Mouse (Mus musculus): ENCODE results near the gene Mgat4a.

Gene Mgat4a

DNA sequence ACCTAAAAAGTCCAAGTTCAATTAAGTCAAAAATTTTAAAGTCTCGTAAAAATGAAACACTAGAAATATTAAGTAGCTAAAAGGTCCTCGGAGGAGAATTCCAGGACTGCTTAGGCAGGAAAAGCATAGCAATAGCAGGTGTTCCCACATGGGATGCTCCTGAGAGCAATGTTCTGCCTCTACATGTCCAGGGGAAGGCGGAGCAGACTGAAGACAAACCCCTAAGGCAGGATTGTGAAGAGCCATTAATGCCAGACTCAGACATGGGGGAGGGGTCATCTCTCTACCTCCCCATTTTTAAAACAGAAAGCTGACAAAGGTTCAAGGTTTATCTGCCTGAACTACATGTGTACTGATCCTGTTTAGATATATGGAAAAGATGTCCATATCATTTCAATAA lies 45.7 kb downstream of the Mgat4a start:
- no peak for DNase-seq (ENCODE audit: low spot score in 2 of 2)

DNA sequence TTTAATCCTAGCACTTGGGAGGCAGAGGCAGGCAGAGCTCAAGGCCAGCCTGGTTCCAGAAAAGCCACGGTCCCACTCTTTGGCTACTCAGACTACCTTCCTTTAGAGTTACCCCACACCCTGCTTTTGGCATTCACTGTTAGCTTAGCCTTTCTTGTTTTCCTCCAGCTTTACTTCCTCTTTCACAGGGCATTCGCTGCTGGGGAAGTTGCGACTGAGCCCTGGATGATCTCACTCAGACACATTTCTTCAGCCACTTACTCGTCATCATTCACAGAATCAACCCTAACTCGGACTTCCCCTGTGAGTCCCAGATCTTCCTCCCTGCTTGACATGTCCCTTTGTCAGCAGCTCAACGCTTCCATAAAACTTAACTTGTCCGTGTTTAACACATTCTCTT lies 49.1 kb downstream of the Mgat4a start:
- peak in 1 of 2 experiments; percentile 40 for DNase-seq (ENCODE audit: low spot score in 2 of 2)

DNA sequence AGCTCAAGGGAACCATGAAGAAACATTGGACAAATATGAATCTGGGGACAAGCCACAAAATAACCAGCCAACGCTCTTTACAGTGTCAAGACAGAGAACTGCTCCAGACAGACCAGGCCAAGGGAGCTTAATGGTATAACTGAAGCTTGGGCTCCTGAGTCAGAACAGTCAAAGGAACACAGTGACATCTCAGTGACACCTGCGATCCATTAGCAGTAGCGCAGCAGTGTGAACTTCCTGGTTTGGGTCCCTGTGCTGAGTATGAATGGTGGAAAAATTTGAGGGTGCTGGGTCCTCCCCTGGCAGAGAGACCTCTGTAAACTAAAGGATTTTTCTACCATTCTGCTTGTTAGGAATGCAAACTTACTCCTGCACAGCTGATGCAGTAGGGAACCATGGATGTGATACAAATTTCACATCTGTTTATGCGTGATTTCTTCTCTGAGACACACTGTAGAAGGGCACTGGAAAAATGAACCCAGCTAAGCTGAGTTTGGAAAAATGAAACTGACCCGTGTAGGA lies 50.1 kb downstream of the Mgat4a start:
- DNase-seq (ENCODE audit: low spot score in 2 of 2) = no peak

DNA sequence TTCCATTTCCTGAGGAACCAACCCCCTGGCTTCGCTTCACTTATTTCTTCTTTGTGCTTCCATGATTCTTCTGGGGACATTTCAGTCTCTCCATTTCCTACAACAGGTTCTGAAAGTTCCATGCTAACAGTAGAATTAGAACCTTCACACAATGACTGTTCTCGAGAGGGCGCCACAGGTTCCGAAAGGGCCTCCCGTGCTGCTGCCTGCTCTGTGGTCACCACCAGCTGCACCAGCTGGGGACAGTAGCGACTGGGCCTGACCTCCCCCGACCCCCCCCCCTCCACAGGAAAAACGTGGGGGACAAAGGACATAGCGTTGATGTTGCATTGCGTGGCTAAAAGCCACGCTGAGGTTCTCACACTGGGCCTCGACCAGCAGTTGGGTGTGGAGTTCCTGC lies 52.3 kb downstream of the Mgat4a start:
- no peak for DNase-seq (ENCODE audit: low spot score in 2 of 2)

DNA sequence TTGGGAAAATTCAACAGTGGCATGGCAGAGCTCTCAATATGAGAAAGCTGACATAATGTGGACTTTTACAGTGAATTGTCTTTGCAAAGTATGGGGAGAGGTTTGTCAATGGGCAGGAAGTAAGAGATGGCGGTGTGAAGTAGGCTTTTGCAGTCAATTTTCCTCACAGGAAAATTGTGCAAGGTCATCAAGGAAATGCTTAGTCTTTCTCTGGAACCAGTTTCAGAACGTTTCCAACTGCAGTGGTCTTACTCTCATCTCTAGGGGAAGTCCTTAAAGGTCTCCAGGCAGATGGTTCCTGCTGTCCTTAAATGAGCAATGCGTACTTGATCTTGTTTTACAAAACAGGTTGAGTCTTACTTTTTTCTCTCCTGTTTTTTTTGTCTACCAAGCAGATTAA lies 53.8 kb downstream of the Mgat4a start:
- no peak for DNase-seq (ENCODE audit: low spot score in 2 of 2)

DNA sequence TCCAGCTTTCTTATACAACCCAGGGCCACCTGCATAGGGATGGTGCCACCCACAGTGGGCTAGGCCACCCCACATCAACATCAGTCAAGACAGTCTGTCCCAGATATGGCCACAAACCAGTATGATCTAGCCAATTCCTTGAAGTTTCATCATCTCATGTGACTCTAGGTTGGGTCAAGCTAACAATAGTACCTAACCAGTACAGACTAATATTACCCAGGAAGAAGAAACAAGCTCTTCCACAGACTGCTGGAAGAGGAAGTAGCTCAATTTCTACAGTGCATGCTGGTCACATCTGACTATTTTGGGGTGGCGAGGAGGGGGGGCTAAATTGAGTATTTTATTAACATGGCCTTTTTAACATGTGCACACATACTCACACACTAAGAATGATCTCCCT lies 54.4 kb downstream of the Mgat4a start:
- no peak for DNase-seq (ENCODE audit: low spot score in 2 of 2)

DNA sequence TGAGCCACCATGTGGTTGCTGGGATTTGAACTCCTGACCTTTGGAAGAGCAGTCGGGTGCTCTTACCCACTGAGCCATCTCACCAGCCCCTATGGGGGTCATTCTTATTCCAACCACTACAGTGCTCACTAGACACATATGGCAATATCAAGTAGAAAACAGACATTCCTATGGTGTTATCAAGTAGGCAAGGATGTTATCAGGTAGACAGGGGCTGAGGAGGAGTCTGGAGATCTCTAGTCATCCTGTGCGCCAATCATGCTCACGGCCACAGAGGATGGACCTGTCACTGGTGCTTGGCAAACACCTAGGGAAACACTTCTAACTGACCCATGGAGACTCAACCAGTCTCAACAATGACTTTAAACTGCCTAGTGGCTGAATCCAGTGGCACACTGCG lies 56.2 kb downstream of the Mgat4a start:
- no peak for DNase-seq (ENCODE audit: low spot score in 2 of 2)

DNA sequence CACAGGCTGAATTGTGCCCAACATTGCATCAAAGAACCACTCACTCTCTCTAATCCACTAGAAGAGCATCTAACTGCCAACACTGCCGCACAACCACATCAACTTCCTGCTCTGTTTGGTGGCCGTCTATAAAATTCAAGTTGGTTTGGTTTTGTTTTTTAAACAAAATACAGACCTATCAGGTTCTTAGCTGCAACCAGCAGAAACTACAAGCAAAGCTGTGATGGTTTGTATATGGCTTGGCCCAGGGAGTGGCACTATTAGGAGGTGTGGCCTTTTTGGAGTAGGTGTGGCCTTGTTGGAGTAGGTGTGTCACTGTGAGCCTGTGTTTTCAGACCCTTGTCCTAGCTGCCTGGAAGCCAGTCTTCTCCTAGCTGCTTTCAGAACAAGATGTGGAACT lies 59.5 kb downstream of the Mgat4a start:
- no peak for DNase-seq (ENCODE audit: low spot score in 2 of 2)

DNA sequence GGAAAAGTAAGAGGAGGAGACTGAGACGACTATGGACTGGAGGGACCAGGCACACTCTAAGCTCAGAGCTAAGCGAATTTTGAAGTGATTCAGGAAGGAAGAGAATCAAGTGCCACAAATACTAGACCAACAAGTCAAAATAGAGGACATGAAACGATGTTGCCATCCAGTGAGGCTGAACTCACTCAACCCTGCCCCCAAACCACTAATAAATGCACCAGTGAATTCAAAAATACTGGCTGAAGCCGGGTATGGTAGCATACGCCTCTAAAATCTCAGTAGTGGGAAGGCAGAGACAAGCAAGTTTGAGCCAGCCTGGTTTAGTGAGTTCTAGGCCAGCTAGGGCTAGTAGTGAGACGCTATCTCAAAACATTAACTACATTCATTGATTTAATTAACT lies 60.1 kb downstream of the Mgat4a start:
- no peak for DNase-seq (ENCODE audit: low spot score in 2 of 2)

DNA sequence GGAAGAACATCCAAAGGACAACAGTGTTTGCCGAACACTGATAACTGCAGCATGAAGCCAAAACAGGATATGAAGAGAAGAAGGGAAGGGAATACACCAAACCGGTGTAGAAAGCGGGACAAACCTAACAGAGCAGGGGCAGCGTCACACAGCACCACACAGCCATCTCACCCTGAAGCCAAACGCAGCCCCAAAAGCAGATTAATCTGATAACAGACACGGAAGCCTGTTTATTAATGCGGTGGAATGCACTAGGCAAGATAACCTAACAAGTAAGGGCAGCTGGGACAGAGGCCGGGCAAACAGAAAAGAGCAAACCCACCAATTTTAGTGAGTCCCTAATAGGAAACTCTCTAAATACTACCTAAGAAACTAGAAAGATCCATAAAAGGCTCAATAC lies 61.1 kb downstream of the Mgat4a start:
- no peak for DNase-seq (ENCODE audit: low spot score in 2 of 2)

DNA sequence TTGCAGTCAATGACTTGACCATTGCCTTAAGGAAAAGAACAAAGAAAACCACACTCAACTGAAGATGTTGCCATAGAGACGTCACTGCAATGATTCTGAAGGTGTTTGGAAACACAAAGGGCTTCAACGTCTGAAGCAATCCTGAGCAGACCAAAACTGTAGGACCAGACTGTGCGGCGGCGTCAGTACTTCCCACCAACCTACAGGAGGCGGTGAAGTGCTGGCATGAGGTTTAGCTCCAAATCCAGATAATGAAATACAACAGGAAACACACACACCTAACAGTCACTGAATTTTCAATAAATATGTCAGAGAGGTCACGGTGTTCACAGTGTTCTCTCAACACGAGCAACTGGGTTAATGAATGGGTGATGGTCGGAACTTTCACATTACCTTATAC lies 61.7 kb downstream of the Mgat4a start:
- peak in 1 of 2 experiments; percentile 22 for DNase-seq (ENCODE audit: low spot score in 2 of 2)

DNA sequence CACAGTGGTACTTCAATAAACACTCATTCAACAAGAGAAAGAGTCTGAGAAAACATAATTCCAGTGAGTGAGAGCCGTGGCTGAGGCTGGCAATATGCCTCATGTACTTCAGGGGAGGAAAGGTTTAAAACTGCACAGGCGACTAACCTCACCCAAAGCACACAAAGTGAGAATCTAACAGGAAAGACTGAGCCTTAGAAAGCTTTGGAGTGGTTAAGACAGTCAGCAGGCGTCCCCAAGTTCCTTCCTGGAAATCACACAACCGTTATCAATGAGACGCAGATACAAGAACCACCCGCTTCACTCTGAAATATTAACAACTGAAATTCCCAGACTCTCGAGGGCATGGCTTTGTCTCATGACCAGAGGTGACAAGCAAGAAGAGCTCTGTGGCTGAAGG lies 62.4 kb downstream of the Mgat4a start:
- no peak for DNase-seq (ENCODE audit: low spot score in 2 of 2)

DNA sequence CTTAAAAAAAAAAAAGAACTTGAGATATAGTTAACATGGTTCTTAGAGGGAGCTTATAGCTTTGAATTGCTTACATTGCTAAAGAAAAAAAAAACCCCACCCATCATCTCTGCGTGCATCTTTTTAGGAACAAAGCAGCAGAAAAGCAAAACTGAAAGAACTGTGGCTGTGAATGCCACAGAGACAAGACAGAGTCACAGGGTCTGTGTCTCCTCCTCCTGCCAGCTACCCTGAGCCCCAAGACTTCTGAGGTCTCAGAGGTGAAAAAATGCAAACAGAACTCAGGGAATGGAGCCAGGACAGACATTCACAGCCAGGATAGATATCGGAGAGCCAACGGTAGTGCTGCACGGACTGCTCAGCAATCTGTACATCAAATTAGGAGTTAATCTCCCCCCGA lies 62.9 kb downstream of the Mgat4a start:
- no peak for DNase-seq (ENCODE audit: low spot score in 2 of 2)

DNA sequence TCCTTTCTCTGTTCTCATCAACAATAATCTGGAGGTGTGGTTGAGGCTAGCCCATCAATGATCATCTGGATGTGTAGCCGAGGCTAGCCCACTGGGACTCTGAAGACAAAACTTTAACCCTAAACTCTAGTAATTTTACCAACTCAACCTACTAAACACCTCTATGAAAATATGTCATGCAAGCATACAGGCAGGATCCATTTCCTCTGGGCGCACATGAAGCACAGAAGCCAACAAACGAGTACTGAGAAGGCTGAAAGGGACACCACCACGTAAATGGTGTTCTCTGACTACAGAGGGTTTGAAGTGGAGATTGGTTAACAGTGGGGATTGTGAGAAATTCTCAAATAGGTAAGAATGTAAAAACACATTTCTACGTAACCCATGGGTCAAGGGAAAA lies 63.6 kb downstream of the Mgat4a start:
- no peak for DNase-seq (ENCODE audit: low spot score in 2 of 2)

DNA sequence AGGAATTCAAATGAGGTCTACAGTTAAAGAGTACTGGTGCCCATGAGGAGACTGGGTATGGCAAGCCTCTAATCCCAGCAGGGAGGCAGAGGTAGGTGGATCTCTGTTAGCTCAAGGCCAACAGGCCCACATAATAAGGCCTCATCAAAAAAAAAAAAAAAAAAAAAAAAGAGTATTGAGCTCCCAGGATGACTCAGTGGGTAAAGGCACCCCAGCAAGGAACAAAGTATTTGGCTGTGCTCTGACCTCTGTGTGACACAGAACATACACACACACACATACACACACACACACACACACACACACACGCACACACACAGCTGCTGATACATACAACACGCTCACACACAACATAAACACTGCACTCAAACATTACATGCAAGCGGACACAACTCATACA lies 65.5 kb downstream of the Mgat4a start:
- no peak for DNase-seq (ENCODE audit: low spot score in 2 of 2)

DNA sequence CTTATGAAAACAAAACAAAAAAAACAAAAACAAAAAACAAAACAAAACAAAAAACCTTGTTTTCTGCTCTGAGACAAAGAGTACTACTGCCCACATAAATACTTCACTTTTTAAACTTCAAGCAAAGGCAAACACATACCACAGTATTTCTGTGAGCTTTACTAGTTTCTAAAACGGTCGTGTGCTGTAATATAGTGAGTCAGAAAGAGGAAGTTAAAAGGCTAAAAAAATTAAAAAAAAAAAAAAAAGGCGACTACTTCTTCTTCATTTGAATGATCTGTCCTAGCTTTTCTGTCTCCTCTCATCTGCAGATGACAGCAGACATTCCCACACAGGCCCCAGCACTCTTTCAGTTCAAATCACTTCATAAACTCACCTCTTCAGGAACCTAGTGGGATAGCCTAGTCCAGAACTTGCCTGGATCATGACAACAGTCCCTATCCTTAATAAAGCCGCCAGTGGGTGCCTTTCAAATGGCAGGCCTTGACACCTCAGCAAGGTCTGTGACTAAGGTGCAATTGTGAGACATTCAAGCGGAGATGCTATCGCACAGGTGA lies 66.1 kb downstream of the Mgat4a start:
- no peak for DNase-seq (ENCODE audit: low spot score in 2 of 2)

DNA sequence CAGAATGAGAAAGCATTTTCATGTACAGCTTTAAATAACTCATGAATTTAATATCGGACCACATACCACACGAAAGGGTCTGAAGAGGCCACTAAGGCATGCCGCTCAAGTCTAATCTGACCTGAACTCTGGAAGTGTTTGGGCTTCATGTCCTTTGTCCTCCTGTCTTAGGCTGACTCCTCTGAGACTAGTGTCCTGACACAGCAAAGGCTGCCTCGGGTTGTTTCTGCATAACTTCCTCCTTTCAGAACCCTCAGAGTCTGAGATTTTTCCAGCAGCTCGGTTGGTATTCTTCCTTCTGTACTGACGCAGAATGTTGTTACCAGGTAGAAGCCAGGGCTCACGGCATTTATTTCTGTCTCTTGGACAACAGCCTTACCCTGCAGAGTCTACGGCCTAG lies 66.8 kb downstream of the Mgat4a start:
- DNase-seq (ENCODE audit: low spot score in 2 of 2) = no peak

DNA sequence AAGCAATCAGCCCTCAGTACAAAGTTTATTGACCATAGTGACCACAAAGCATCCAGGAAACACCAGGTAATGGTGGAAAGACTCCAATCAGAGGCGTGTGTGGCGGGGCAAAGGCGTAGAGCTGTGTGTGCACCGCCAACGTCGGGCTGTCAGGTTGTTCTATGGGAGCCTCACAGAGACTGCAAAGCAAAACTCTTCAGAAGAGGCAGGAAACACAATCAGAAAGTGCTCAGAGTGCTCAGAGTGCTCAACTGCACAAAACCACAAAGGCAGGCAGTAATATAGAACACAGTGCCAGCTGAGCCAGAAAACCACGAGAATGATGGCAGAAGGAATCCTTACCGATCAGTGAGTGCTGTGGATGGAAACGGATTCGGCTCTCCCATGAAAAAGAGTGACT lies 67.6 kb downstream of the Mgat4a start:
- no peak for DNase-seq (ENCODE audit: low spot score in 2 of 2)

DNA sequence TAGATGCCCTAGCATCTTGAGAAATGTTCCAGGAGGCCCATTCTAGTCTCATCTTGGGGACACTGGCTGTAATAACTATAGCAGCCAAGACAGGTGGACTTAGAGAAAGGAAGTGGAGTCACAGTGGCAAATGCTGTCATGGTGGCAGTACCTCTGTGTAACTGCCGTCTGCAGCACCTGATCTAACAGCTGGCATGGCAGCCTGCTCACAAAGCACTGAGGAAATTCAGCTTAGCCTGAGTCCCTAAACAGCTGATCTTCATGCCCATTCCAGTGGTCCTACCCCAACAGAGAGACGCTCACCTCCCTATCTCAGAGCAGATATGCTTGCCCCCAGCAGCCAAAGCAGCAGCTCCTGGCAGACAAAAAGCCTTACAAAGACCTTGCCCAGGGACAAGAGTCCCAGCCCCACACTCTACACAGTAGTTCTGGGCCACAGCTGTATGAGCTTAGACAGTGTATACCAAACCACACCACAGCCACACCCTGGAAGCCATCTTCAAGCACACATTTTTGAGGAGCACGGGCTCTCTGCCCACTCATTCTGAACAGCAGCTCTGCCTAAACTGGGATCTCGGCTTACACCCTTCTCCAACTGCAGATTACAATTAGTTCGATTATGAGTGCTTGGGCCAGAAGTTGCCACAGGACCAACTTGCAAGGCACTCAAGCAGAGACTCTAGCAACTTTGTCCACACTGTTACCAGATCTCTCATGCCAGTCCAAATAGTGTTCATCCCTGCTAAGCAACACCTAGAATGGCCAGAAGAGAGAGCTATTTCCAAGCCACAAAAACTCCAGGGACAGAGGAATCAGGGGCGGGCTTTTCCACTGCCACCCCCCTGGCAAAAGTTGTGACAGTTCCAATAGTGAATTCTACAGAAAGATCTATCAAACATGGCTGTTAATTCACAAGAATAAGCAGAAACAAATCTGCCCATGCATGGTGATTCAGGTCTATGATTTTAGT lies 69.4 kb downstream of the Mgat4a start:
- no peak for DNase-seq (ENCODE audit: low spot score in 2 of 2)

DNA sequence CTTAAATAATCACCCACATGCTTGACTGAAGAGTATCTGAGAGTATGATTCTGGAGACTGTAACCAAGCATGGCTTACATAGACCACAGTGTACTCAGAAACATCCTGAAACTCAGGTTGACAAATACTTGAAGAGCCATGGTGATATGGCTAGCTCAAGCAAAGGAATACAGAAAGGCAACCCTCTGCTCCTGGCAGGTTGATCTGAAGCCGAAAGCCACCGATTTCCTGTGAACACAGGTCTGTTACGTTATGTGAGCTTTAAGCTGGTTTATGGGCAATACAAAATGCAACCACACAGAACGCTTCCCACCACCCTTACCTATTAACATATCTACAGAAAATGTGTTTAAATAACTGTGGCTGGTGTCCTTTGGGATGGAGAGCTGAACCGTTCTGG lies 71.8 kb downstream of the Mgat4a start:
- DNase-seq (ENCODE audit: low spot score in 2 of 2) = no peak

DNA sequence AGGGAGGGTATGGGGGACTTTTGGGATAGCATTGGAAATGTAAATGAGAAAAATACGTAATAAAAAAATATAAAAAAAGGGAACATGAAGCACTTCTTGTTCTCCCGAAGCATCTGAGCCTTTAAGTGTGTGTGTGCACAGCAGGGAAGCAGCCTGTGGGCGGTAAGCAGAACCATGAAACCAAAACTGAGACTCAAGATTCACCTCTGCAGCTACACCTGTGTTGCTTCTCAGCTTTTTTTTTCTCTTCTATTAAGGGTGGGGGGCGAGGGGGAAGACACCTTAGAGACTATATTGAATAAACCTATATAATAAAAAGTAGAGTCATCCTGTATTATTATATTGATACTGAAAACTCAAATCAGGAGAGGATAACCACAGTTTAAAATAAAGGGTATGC lies 73.0 kb downstream of the Mgat4a start:
- DNase-seq (ENCODE audit: low spot score in 2 of 2) = no peak

DNA sequence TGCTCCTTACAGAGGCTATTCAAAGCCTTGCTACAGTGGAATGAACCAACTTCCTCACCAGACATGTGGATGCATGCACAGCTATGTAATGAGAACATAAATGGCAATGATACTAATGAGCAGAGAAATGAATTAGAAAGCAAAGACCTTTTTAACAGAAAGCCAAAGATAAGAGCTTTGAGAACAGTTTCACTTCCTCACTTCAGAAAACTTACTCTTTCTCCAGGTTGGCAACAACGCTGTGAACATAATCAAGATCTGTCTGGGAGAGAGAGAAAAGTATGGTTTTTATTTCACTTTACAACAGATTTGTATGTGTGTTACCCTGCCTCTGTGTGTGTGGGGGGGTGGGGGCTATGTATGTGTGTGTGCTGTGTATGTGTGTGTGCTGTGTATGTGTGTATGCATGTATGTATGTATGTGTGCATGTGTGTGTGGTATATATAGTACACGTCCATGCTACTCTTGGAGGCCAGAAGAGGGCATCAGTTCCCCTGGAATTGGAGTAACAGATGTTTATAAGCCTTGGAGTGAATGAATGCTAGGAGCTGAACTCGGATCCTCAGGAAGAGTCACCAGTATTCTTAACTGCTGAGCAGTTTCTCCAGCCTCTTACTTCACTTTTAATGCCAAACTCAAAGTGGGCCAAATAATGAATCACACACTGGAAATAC lies 74.4 kb downstream of the Mgat4a start:
- no peak for DNase-seq (ENCODE audit: low spot score in 2 of 2)
